Mouse (Mus musculus) lung, postnatal 4 days (tissue): ENCODE results near the gene Pakap.

Source experiments
- DNase-seq, 2 experiments: peaks; one replicate each; pipeline ENCODE4 v3.0.0; 2021

The Pakap gene

GRCm38 (mm10) chr4:57677916-57678315 is 109.9 kb downstream of the Pakap start:
- DNase-seq: no peak

DNA sequence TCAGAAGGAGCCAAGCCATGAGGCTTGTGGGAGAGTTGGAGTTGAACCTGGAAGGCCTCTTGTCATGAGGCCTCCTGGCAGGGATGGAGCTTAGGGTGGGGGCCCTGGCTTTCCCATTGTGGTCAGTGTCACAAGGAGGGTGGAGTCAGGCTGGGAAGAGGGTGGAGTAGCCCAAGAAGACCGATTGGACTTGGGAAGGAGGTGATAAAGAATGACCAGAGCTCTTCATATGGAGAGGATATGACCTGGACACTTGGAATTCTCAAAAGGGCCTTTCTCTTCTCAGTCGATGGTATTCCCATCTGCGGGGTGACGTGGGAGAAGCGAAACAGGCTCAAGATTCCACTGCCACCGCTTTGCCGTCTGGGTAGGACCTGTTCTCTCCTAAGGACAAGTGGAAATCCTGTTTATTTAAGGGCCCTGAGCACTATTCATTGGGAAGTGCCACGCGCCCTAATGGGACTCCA is 111.0 kb downstream of the Pakap start:
- DNase-seq: peak; percentile 58 to 74

GRCm38 (mm10) chr4:57680186-57680585 is 112.2 kb downstream of the Pakap start:
- no peak for DNase-seq

GRCm38 (mm10) chr4:57681511-57681910 is 113.5 kb downstream of the Pakap start:
- peak; percentile 53 to 68 for DNase-seq

GRCm38 (mm10) chr4:57682341-57682740 is 114.4 kb downstream of the Pakap start:
- DNase-seq: no peak

DNA sequence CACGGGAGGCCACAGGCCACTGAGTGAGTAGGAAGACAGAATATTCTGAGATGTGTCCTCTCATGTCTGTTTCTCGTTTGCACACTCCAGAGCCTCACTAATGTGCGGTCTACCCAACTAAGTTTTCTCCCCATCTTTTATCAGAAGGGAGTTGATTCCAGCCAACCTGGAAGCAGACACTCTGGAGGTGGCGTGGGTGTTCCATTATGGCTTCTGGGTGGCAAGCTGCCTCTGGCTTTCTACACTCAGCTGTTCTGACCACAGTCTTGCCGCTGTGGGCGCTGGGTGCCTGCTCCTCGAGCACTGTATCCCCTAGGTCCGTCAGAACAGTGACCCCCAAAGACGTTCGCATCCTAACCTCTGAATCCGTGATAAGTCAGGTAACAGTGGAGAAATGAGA is 115.0 kb downstream of the Pakap start:
- DNase-seq: no peak

DNA sequence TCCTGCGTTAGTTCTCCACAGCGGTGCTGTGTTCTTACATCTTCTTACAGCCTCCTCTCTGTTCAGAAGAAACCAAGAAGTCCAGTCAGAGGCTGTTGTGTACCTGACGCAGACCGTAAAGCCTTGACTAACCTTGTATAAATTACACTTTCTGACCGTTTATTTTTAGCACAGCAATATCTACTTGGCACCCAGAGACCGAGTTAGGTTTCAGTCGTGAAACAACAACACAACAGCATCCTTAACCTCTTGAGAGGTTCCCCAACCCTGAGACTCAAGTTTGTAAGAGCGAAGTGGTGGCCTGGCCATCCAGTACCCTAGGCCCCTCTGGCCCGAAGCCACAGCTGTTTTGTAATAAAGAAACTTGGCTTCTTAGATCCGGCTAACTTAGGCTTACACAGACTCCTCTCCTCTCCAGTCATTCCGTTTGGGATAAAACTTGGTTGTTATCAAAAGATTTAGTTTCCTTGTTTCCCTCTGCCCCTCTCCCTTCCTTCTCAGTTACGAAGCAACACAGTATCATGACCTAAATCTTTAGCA is 116.8 kb downstream of the Pakap start:
- DNase-seq: no peak

DNA sequence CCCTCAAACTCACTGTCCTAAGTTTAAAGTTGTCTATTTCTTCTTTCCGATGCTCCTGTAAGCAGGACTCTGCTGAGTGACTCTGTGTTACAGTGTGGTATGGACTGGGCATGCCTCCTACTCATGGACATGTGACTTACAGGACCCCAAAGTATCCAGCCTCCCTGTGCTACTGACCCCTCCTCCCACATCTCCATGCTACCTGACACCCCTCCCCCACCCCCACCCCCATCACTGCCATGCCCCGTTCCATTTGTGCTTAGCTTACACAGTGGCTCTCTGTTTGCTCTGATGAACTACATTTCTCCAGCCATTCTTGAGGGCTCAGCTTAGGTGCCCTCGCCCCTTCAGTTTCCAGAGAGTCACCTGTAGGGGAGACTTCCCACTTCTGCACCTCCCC is 118.8 kb downstream of the Pakap start:
- DNase-seq: no peak

- no peak for DNase-seq
These were observed 119.6 kb downstream of the Pakap start for GRCm38 (mm10) chr4:57687583-57687982.

- DNase-seq: no peak
These were observed 120.2 kb downstream of the Pakap start for GRCm38 (mm10) chr4:57688131-57688530.

DNA sequence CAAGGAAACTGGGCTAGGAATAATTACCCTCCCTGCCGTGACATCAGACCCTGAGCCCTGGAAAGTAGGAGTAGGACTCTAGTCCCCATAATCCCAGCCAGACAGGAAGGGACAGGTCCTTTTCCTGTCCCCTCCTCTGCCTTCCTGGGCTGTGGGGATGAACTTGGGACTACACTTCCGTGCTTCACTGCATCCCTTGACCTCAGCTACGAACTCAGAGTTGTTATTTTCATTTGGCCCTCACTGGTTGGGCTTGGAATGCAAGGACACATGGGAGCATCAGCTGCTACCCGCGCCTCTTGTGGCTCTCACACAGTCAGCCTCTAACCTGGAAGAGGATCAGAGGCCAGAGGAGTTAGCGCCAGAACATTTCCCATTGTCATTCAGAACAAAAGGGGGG is 122.0 kb downstream of the Pakap start:
- no peak for DNase-seq

- DNase-seq: no peak
These were observed 122.8 kb downstream of the Pakap start for GRCm38 (mm10) chr4:57690805-57691204.

DNA sequence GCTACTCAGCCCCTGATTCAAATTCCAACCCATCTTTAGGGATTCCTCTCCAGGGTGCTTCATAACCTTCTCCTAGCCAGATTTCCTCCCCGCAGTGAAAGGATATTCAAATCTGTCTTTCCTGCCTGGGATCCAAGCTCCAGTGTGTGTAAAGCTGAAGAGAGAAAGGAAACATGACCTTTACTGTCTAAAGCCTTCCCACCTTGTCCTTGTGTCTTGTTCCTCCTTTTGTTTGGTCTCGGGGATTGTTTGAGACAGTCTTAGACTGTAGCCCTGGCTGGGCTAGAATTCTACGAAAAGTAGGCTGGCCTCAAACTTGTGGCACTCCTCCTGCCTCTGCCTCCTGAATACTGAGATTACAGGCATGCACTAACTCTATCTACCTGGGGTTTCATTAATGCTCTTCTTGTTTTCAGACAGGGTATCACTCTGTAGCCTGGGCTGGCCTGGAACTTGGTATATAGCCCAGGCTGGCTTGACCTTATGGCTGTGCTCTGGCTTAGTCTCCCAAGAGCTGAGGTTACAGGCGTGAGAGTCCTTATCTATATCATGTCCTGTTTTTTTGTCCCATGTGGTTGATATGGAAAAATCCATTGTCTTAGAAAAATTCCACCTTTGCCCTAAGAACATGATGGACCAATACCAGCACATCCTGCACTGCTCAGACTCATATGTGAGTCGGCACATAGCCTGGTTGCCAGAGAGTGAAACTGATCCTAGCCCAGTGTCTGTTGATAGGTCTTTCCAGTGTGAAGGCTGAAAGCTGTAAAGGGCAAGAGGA is 126.6 kb downstream of the Pakap start:
- DNase-seq: no peak

- no peak for DNase-seq
These were observed 129.0 kb downstream of the Pakap start for GRCm38 (mm10) chr4:57696955-57697354.

DNA sequence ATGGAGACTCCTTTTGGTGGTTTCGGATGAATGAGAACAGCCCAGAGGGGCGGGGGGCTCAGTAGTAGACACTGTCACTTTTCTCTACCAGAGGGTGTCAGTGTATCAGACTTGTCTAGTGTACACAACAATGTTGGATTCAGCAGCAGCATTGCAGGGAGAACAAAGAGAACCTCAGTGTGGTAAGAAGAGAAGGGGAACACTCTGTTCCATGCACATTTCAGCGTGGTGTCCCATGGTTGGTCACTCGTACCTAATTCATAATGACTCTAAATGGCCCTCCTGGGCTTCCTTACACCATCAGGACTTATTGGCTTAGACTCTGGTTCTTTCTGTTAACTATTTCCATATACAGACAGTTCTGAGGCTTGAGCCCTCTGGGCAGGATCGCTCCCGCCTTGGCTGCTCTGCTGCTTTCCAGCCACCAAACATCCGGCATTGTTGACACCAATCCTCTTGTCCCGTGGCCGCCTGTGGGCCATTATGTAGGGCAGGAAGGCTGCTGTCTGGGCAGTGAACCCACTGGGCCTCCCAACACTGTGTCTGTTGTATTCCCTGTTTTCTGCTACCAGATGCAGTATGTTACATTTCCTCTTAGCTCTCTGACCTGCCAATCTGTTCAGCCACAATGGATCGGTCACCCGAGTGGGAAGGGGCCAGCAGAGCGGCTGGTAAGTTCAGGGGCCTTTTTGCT is 130.1 kb downstream of the Pakap start:
- DNase-seq: no peak

DNA sequence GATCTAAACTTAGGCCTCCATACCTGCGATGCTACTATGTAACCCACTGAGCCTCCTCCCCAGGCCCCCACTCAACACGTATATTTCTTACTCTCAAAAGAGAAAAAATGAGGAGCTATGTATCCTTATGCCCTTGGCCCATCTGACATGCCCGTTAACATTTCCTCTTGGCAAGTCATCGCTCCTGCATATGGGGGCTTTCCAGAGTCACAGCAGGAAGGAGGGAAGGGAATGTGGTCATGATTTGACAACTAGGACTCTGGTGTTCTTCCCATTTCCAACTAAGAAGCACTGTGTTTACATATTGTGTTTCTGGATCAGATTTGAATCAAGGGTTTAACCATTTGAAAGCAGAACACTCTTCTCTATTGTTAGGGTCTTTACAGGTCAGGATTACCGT is 133.6 kb downstream of the Pakap start:
- DNase-seq: no peak

DNA sequence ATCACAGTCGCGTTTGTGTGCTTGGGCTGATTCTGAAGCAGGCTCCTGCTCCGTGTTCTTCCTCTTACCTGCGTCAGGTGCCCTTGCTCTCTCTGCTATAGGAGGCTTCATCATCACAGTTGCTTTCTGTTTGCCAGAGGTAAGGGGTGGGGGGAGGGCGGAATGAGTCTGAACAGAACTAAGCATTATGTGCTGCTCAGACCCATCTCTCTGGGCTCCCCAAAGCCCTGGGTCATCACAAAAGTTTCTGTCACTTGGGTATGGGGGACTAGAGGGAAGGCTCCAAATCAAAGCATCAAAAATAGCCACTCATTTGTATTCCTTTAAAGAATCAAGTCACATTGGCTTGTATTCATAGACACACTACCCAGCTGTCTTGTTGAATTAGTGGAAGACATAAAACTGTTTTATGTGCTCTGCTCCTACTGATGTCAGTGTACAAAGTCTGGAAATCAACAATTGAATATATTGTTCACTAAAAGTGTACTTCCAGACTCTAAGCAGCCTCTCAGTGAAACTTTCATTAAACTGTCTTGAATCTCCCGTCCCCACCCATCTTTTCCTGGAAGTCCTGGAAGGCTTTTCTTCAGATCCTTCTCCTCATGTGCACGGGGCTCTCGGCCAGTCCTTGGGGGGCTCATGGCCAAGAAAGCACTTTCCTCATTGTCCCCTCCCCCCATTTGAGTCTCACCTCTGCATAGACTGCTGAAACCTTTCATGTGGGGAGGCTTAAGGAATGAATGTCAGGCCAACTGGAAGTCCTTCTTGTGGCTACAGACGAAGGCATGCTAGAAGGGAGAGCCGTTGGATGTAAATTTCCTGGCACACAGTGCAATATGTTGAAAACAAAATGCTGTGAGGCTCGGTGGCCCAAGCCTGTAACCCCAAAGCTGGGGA is 135.8 kb downstream of the Pakap start:
- no peak for DNase-seq

DNA sequence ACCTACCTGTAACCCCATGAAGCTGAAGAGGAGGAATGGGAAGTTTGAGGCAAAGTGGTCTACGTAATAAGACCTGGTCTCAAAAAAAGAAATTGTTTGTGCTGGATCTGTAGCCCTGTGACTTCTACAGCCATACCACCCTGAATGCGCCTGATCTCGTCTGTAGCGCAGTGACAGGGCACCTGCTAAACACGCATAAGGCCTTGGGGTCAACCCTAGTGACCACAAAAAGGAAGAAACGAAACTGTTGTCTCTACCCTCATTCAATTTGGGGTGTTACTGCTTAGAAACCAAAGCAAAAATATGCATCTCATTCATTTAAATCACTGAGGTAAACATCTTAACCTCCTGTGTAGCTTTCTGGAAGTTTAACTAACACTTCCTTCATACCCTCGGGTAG is 136.6 kb downstream of the Pakap start:
- no peak for DNase-seq

- DNase-seq: no peak
These were observed 147.9 kb downstream of the Pakap start for GRCm38 (mm10) chr4:57715849-57716248.

- DNase-seq: no peak
These were observed 148.8 kb downstream of the Pakap start for GRCm38 (mm10) chr4:57716735-57717134.

DNA sequence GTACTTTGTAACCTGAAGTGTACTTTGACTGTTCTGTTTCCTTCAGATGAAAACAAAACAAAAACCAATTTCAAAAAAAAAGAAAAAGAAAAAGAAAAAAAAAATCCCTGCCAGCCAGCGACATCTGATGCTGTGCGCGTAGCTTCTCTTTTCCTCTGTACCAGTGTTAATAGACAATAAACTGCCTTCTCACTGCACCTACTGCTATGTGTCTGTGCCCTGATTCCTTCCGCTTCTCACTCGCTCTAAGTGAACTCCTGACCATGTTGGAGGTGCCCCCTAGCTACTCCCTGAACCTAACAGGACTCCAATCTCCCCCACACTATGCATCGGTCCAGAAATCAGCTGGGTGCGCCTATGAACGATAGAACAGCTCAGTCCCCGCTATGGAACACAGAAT is 149.4 kb downstream of the Pakap start, which contains the start of gene Akap2:
Akap2 (plus strand) TSS at position 304 of the 400 bp plus-strand sequence.
- DNase-seq: no peak

DNA sequence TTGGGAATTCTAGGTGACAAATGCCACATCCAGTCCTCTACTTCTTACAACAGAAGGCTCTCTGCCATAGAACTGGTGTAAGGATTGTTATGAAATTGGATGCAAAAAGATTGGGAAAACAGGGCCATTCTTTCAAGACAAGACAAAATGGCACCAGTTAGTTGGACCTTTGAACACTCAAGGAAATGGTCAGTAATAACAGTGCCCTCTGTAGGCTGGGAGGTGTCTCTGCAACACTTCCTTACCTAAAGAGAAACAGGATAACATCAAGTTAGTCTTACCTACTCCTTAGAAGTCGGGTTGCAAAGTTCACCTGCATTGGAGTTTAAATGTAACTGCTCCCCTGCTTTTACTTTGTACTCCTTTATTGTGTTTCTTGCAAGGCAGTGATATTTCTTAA is 151.4 kb downstream of the Pakap start:
- no peak for DNase-seq

DNA sequence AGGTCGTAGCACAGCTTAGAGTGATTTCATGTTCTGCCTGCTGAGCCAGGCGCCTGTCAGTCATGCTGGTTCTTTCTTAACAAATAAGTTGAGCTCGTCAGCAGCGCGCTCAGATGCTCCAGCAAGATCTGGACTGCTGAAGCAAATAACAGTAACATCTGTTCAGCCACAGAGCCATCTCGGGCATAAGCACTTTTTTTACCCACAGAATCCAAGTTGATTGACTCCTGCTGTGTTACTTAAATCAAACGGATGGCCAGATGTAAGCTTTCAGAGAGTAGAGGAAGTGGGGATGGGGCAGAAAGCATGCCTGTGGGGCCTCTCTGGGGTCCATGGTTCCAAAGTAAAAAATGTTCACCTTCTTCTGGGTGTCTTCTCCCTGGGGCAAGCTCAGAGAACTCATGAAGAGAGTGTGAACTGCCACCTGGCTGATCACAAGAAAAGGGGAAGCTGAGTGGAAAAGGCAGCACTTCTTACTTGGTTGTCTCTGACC is 152.9 kb downstream of the Pakap start:
- DNase-seq: peak; percentile 16 to 65
